Mouse (Mus musculus): ENCODE data around the gene Foxd1.

DNA sequence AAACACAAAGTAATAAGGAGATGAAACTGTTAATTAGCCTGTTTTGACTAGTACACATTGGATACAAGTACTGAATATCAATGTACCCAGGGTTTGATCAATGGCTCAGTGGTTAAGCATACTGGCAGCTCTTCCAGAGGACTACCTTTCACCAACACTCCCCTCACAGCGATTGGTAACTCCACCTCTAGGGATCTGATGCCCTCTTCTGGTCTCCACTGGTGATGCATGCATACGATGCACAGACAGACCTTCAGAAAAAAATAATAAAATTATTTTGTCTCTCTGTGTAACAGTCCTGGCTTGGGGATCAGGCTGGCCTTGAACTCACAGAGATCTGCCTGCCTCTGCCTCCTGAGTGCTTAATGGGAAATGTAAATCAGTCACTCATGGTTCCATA is 21.9 kb upstream of the Foxd1 start:
- TF ChIP-seq GATA1 (IDR thresholded peaks at IDR 0.05; ENCODE audit: low read length): no peak
- TF ChIP-seq TAL1 (IDR thresholded peaks at IDR 0.05; ENCODE audit: low read length): no peak

Measured in erythroblast, embryonic 14.5 days (primary cell).